10 mouse cellular contexts compared by ENCODE assay signal in genomic region chr4:133233285-133233976, GRCm38 (mm10). TPM values are rescaled to one million over a fixed set of nuclear protein-coding genes. Genes with fewer than 3 reads are reported as not detected.
DNase-seq lines count a peak whose midpoint lies in the region; TF ChIP-seq lines count a peak whose summit lies in the region.
"Had no signal": no experiment of that assay in that cellular context is flagged by ENCODE, and none has a peak within 500 bp of the region (broad histone marks: within the 10 kb centered on the region; RNA-seq: fewer than 3 reads in every experiment).

No protein-coding gene starts in this region.

- no peak overlapping the region for H3K27ac ChIP-seq in cerebellum, adult 2 months (ENCODE audit: insufficient read depth, low read length)
- H3K27ac ChIP-seq: heart, embryonic 15.5 days had no signal

- TF ChIP-seq CTCF in cerebellum, adult 2 months (IDR thresholded peaks at IDR 0.05; ENCODE audit: borderline replicate concordance, insufficient read depth, low read depth, low read length): peak; percentile 51

- no peak overlapping the region for H3K4me3 ChIP-seq in cerebellum, adult 2 months (replicated peaks; ENCODE audit: insufficient read depth, low read depth, low read length)
- H3K4me3 ChIP-seq: heart, embryonic 15.5 days; myocyte had no signal

- no peak for TF ChIP-seq POLR2A in cerebellum, adult 2 months (IDR thresholded peaks at IDR 0.05; ENCODE audit: borderline replicate concordance, insufficient read depth, low read length)

- peak in 1 of 2 experiments; percentile 40 for DNase-seq in cerebellum, adult 2 months
- DNase-seq in cerebellum, adult 8-10 months: no peak
- peak; percentile 58 for DNase-seq in A20 (ENCODE audit: low read depth, low spot score)
- DNase-seq in c-Kit-positive CD71-positive TER-119-negative erythroid progenitor cells, embryonic 14.5 days (ENCODE audit: low read depth): peak; percentile 58
- peak; percentile 72 to 76 for DNase-seq in kidney, postnatal 36 days
- peak; percentile 69 for DNase-seq in thymus, postnatal 25 days
- DNase-seq in right cerebral cortex, postnatal 10 days (ENCODE audit: low spot score in 2 of 2): no peak
- no peak for DNase-seq in neural tube, embryonic 10.5 days (ENCODE audit: extremely low spot score, low spot score)

- no peaks in the 10 kb centered on the region for H3K4me1 ChIP-seq in cerebellum, adult 2 months (ENCODE audit: control insufficient read depth, insufficient read depth, low read length)

- 36% methylated on average over 10 of the region's 10 CpGs for WGBS in cerebellum, adult 2 months

- H3K27me3 ChIP-seq in cerebellum, adult 2 months (ENCODE audit: control insufficient read depth, insufficient read depth, low read length): no peaks in the 10 kb centered on the region

RNA-seq across cellular contexts. Expression of gene Map3k6, which starts 7.2 kb away (rescaled TPM):
- polyA plus RNA-seq in cerebellum, adult 2 months (2012; rRNA removed): 4.0 and 4.7 TPM in 2 replicates

RNA-seq across cellular contexts. Expression of gene Gpr3, which starts 21.1 kb away (rescaled TPM):
- 10.1 and 10.9 TPM in 2 replicates for polyA plus RNA-seq in cerebellum, adult 2 months (2012; rRNA removed)

RNA-seq across cellular contexts. Expression of gene Cd164l2, which starts 21.5 kb away (rescaled TPM):
- polyA plus RNA-seq in cerebellum, adult 2 months (2012; rRNA removed): 7.4 and 10.9 TPM in 2 replicates

RNA-seq across cellular contexts. Expression of gene Sytl1, which starts 29.5 kb away (rescaled TPM):
- polyA plus RNA-seq in cerebellum, adult 2 months (2012; rRNA removed): 0.59 and 0.60 TPM in 2 replicates

RNA-seq across cellular contexts. Expression of gene Tmem222, which starts 44.2 kb away (rescaled TPM):
- 152 and 153 TPM in 2 replicates for polyA plus RNA-seq in cerebellum, adult 2 months (2012; rRNA removed)

Comparison
In these comparisons a context has a peak if more than half of its experiments do, and no peak if none do; other contexts are left out.
1. DNase-seq: peak in A20 (single experiment), c-Kit-positive CD71-positive TER-119-negative erythroid progenitor cells, embryonic 14.5 days (single experiment), kidney, postnatal 36 days (2 of 2) and thymus, postnatal 25 days (single experiment); none in cerebellum, adult 8-10 months (single experiment), right cerebral cortex, postnatal 10 days (0 of 2) and neural tube, embryonic 10.5 days (single experiment).